Mouse (Mus musculus): ENCODE data around the gene Tenm3. TPM values are rescaled to one million over a fixed set of nuclear protein-coding genes. Genes with fewer than 3 reads are reported as not detected.

Gene Tenm3
- polyA plus RNA-seq, 1 experiment from 2014 or later = 31.6 TPM

- WGBS = 84% methylated on average over 7 of the region's 7 CpGs
- Histone ChIP-seq H3K9me3 (no peaks in the 10 kb centered on the region), H3K4me3 (no peak overlapping the region), H3K4me1 (replicated peaks) (peaks cover 16% of the 10 kb centered on the region), H3K27me3 (ENCODE audit: insufficient read depth, poor library complexity, severe bottlenecking) (no peaks in the 10 kb centered on the region), H3K27ac (no peak overlapping the region), H3K36me3 (peaks cover 53% of the 10 kb centered on the region)
- no peak for DNase-seq (ENCODE audit: low spot score)
These were observed 539.5 kb downstream of the Tenm3 start for GRCm38 (mm10) chr8:48304224-48304623.

- peaks cover 57% of the 10 kb centered on the region for H3K36me3 ChIP-seq
- no peak overlapping the region for H3K4me3 ChIP-seq
- no peaks in the 10 kb centered on the region for H3K9me3 ChIP-seq
- H3K4me1 ChIP-seq (replicated peaks) = peaks cover 11% of the 10 kb centered on the region; the same call in 1 of the 2 replicates
- 67% methylated on average over 12 of the region's 12 CpGs for WGBS
- H3K27me3 ChIP-seq (ENCODE audit: insufficient read depth, poor library complexity, severe bottlenecking) = no peaks in the 10 kb centered on the region
- no peak for DNase-seq (ENCODE audit: low spot score)
- no peak overlapping the region for H3K27ac ChIP-seq
These were observed 543.1 kb downstream of the Tenm3 start for GRCm38 (mm10) chr8:48300613-48301037.

GRCm38 (mm10) chr8:48300061-48300460 is 543.7 kb downstream of the Tenm3 start:
- peaks cover 62% of the 10 kb centered on the region for H3K36me3 ChIP-seq
- no peak for DNase-seq (ENCODE audit: low spot score)

GRCm38 (mm10) chr8:48299341-48299740 is 544.4 kb downstream of the Tenm3 start:
- Histone ChIP-seq H3K27ac (no peak overlapping the region), H3K9me3 (no peaks in the 10 kb centered on the region), H3K4me3 (no peak overlapping the region), H3K4me1 (replicated peaks) (peaks cover 11% of the 10 kb centered on the region; the same call in 1 of the 2 replicates), H3K27me3 (ENCODE audit: insufficient read depth, poor library complexity, severe bottlenecking) (no peaks in the 10 kb centered on the region), H3K36me3 (peaks cover 69% of the 10 kb centered on the region)
- DNase-seq (ENCODE audit: low spot score) = no peak
- 62% methylated on average over 12 of the region's 12 CpGs for WGBS

More at GRCm38 (mm10) chr8:48300061-48300460, 543.7 kb downstream of the Tenm3 start:
- Histone ChIP-seq H3K4me1 (replicated peaks) (peaks cover 11% of the 10 kb centered on the region; the same call in 1 of the 2 replicates), H3K27me3 (ENCODE audit: insufficient read depth, poor library complexity, severe bottlenecking) (no peaks in the 10 kb centered on the region), H3K9me3 (no peaks in the 10 kb centered on the region), H3K27ac (no peak overlapping the region), H3K4me3 (no peak overlapping the region)
- 64% methylated on average over 8 of the region's 8 CpGs for WGBS

GRCm38 (mm10) chr8:48296371-48296770 is 547.4 kb downstream of the Tenm3 start:
- no peak for DNase-seq (ENCODE audit: low spot score)
- Histone ChIP-seq H3K36me3 (peaks cover 92% of the 10 kb centered on the region), H3K27me3 (ENCODE audit: insufficient read depth, poor library complexity, severe bottlenecking) (no peaks in the 10 kb centered on the region), H3K4me1 (replicated peaks) (peaks cover 11% of the 10 kb centered on the region; the same call in 1 of the 2 replicates), H3K4me3 (no peak overlapping the region), H3K27ac (no peak overlapping the region), H3K9me3 (no peaks in the 10 kb centered on the region)
- 94% methylated on average over 7 of the region's 7 CpGs for WGBS

GRCm38 (mm10) chr8:48295558-48295957 is 548.2 kb downstream of the Tenm3 start:
- WGBS = 79% methylated on average over 6 of the region's 6 CpGs

GRCm38 (mm10) chr8:48293797-48294196 is 550.0 kb downstream of the Tenm3 start:
- no peaks in the 10 kb centered on the region for H3K4me1 ChIP-seq (replicated peaks)
- WGBS = 93% methylated on average over 3 of the region's 3 CpGs
- H3K9me3 ChIP-seq = no peaks in the 10 kb centered on the region
- H3K36me3 ChIP-seq = peaks cover 98% of the 10 kb centered on the region
- no peak overlapping the region for H3K4me3 ChIP-seq
- H3K27ac ChIP-seq = no peak overlapping the region
- DNase-seq (ENCODE audit: low spot score) = no peak
- H3K27me3 ChIP-seq (ENCODE audit: insufficient read depth, poor library complexity, severe bottlenecking) = no peaks in the 10 kb centered on the region

More at GRCm38 (mm10) chr8:48295558-48295957, 548.2 kb downstream of the Tenm3 start:
- H3K27ac ChIP-seq = no peak overlapping the region
- H3K4me1 ChIP-seq (replicated peaks) = peaks cover 4% of the 10 kb centered on the region; the same call in 1 of the 2 replicates
- no peaks in the 10 kb centered on the region for H3K9me3 ChIP-seq
- no peaks in the 10 kb centered on the region for H3K27me3 ChIP-seq (ENCODE audit: insufficient read depth, poor library complexity, severe bottlenecking)
- DNase-seq (ENCODE audit: low spot score) = no peak
- H3K4me3 ChIP-seq = no peak overlapping the region
- H3K36me3 ChIP-seq = peaks cover 95% of the 10 kb centered on the region

- peaks cover 16% of the 10 kb centered on the region; the same call in 1 of the 2 replicates for H3K4me1 ChIP-seq (replicated peaks)
- WGBS = 93% methylated on average over 10 of the region's 10 CpGs
- peaks cover 75% of the 10 kb centered on the region for H3K36me3 ChIP-seq
- no peaks in the 10 kb centered on the region for H3K27me3 ChIP-seq (ENCODE audit: insufficient read depth, poor library complexity, severe bottlenecking)
- H3K27ac ChIP-seq = no peak overlapping the region
- no peaks in the 10 kb centered on the region for H3K9me3 ChIP-seq
- DNase-seq (ENCODE audit: low spot score) = no peak
- no peak overlapping the region for H3K4me3 ChIP-seq
These were observed 558.3 kb downstream of the Tenm3 start for GRCm38 (mm10) chr8:48285432-48285831.

- Histone ChIP-seq H3K4me3 (no peak overlapping the region), H3K27ac (no peak overlapping the region), H3K9me3 (no peaks in the 10 kb centered on the region), H3K4me1 (replicated peaks) (peaks cover 27% of the 10 kb centered on the region; the same call in 1 of the 2 replicates), H3K36me3 (peaks cover 65% of the 10 kb centered on the region), H3K27me3 (ENCODE audit: insufficient read depth, poor library complexity, severe bottlenecking) (no peaks in the 10 kb centered on the region)
- WGBS = 93% methylated on average over 11 of the region's 11 CpGs
- no peak for DNase-seq (ENCODE audit: low spot score)
These were observed 561.9 kb downstream of the Tenm3 start for GRCm38 (mm10) chr8:48281855-48282254.

- Histone ChIP-seq H3K4me1 (replicated peaks) (peaks cover 27% of the 10 kb centered on the region; the same call in 1 of the 2 replicates), H3K36me3 (peaks cover 65% of the 10 kb centered on the region)
These were observed 564.4 kb downstream of the Tenm3 start for GRCm38 (mm10) chr8:48279360-48279759.

GRCm38 (mm10) chr8:48277986-48278635 is 565.6 kb downstream of the Tenm3 start:
- Histone ChIP-seq H3K4me1 (replicated peaks) (peaks cover 17% of the 10 kb centered on the region; the same call in 1 of the 2 replicates), H3K27me3 (ENCODE audit: insufficient read depth, poor library complexity, severe bottlenecking) (no peaks in the 10 kb centered on the region), H3K9me3 (peaks cover 15% of the 10 kb centered on the region), H3K4me3 (no peak overlapping the region), H3K36me3 (peaks cover 68% of the 10 kb centered on the region), H3K27ac (peak overlapping the region; percentile 80)
- 50% methylated on average over 15 of the region's 15 CpGs for WGBS
- peak; percentile 21 for DNase-seq (ENCODE audit: low spot score)

More at GRCm38 (mm10) chr8:48279360-48279759, 564.4 kb downstream of the Tenm3 start:
- no peak overlapping the region for H3K4me3 ChIP-seq
- H3K27ac ChIP-seq = peak overlapping the region; percentile 82
- 94% methylated on average over 2 of the region's 2 CpGs for WGBS
- DNase-seq (ENCODE audit: low spot score) = no peak
- no peaks in the 10 kb centered on the region for H3K27me3 ChIP-seq (ENCODE audit: insufficient read depth, poor library complexity, severe bottlenecking)
- H3K9me3 ChIP-seq = peaks cover 15% of the 10 kb centered on the region

- DNase-seq (ENCODE audit: low spot score) = no peak
- Histone ChIP-seq H3K36me3 (peaks cover 77% of the 10 kb centered on the region), H3K9me3 (peaks cover 15% of the 10 kb centered on the region), H3K27me3 (ENCODE audit: insufficient read depth, poor library complexity, severe bottlenecking) (no peaks in the 10 kb centered on the region), H3K4me1 (replicated peaks) (peaks cover 11% of the 10 kb centered on the region; the same call in 1 of the 2 replicates), H3K27ac (no peak overlapping the region), H3K4me3 (no peak overlapping the region)
- 96% methylated on average over 11 of the region's 11 CpGs for WGBS
These were observed 568.7 kb downstream of the Tenm3 start for GRCm38 (mm10) chr8:48275066-48275465.

- Histone ChIP-seq H3K4me3 (no peak overlapping the region), H3K27me3 (ENCODE audit: insufficient read depth, poor library complexity, severe bottlenecking) (no peaks in the 10 kb centered on the region), H3K9me3 (peaks cover 15% of the 10 kb centered on the region), H3K4me1 (replicated peaks) (peaks cover 11% of the 10 kb centered on the region; the same call in 1 of the 2 replicates), H3K36me3 (peaks cover 77% of the 10 kb centered on the region), H3K27ac (0 out of 2 replicates have a peak overlapping the region, but pooled peaks have one; percentile 29)
- WGBS = 98% methylated on average over 11 of the region's 11 CpGs
- no peak for DNase-seq (ENCODE audit: low spot score)
These were observed 569.2 kb downstream of the Tenm3 start for GRCm38 (mm10) chr8:48274566-48274965.

Data from hindbrain, embryonic 10.5 days (tissue).